Mouse (Mus musculus) embryonic facial prominence, embryonic 11.5 days (tissue): ENCODE data around the gene Col18a1. TPM values are rescaled to one million over a fixed set of nuclear protein-coding genes. Genes with fewer than 3 reads are reported as not detected.

Experiments
- ATAC-seq: fragments of 200-750 bp; cut with Nextera tagmentation; replicated peaks from 2 replicates; pipeline ENCODE4 v1.8.0; 2017; ENCODE audit warnings: low read depth; ENCODE audit not compliant: insufficient number of reproducible peaks, low FRiP score, low TSS enrichment
- DNase-seq: peaks from one replicate; pipeline ENCODE4 v3.0.0-alpha.2; 2015; ENCODE audit warnings: low spot score
- H3K27ac ChIP-seq: fragments of 300-500 bp; sonication (generic); replicated peaks from 2 replicates; pipeline ENCODE4 v1.5.1; 2014; ENCODE audit warnings: mild to moderate bottlenecking, low read depth, low read length, control low read depth
- H3K27me3 ChIP-seq: fragments of 300-500 bp; sonication (generic); 2 replicates; pipeline ENCODE4 v1.6.1; 2014; ENCODE audit warnings: mild to moderate bottlenecking, low read length, moderate library complexity, mixed read lengths; ENCODE audit not compliant: control insufficient read depth, insufficient read depth
- H3K36me3 ChIP-seq: fragments of 300-500 bp; sonication (generic); replicated peaks from 2 replicates; pipeline ENCODE4 v1.6.1; 2014; ENCODE audit warnings: low read depth, mild to moderate bottlenecking, low read length, moderate library complexity, mixed read lengths; ENCODE audit not compliant: control insufficient read depth, insufficient read depth
- H3K4me1 ChIP-seq: fragments of 300-500 bp; sonication (generic); 2 replicates; pipeline ENCODE4 v1.6.1; 2014; ENCODE audit warnings: low read length, mixed read lengths; ENCODE audit not compliant: control insufficient read depth, insufficient read depth
- H3K4me2 ChIP-seq: fragments of 300-500 bp; sonication (generic); 2 replicates; pipeline ENCODE4 v1.6.1; 2014; ENCODE audit warnings: low read depth, mild to moderate bottlenecking, control low read depth, low read length, moderate library complexity
- H3K4me3 ChIP-seq: fragments of 300-500 bp; sonication (generic); 2 replicates; pipeline ENCODE4 v1.5.1; 2014; ENCODE audit warnings: low read depth, low read length, control low read depth
- H3K9ac ChIP-seq: fragments of 300-500 bp; sonication (generic); replicated peaks from 2 replicates; pipeline ENCODE4 v1.6.1; 2014; ENCODE audit warnings: mild to moderate bottlenecking, control low read depth, low read length
- H3K9me3 ChIP-seq: fragments of 300-500 bp; sonication (generic); replicated peaks from 2 replicates; pipeline ENCODE4 v1.6.1; 2016; ENCODE audit warnings: mild to moderate bottlenecking, low read length, inconsistent platforms, mixed read lengths; ENCODE audit not compliant: control insufficient read depth
- WGBS: fragments of 180-500 bp; shearing (Covaris S2); extraction: QIAGEN DNeasy Blood & Tissue Kit; methylation state at CpG from one replicate; pipeline ENCODE4 v1.1.7; 2014; 5-methylcytosine and 5-hydroxymethylcytosine counted together
- polyA plus RNA-seq: library from polyadenylated mRNA; unstranded; fragments of >200 nt; fragmentation: Nextera tagmentation; extraction: Ambion mirVana; gene quantifications from 2 replicates; pipeline ENCODE4 v1.2.1, GENCODE M21; 2014

The Col18a1 gene
- polyA plus RNA-seq, 1 experiment from 2014 or later: 55.5 TPM

- no peak for ATAC-seq
- 60% methylated on average over 7 of the region's 7 CpGs for WGBS
- Histone ChIP-seq H3K4me2 (no peak overlapping the region), H3K9ac (no peak overlapping the region), H3K27ac (no peak overlapping the region), H3K9me3 (no peaks in the 10 kb centered on the region), H3K4me1 (peaks cover 5% of the 10 kb centered on the region; the same call in 1 of the 2 replicates), H3K27me3 (no peaks in the 10 kb centered on the region), H3K4me3 (no peak overlapping the region), H3K36me3 (no peaks in the 10 kb centered on the region)
- no peak for DNase-seq
Observed at GRCm38 (mm10) chr10:77110843-77111242, 55.5 kb downstream of the Col18a1 start.

GRCm38 (mm10) chr10:77110010-77110409 lies 56.3 kb downstream of the Col18a1 start:
- Histone ChIP-seq H3K27ac (no peak overlapping the region), H3K9me3 (no peaks in the 10 kb centered on the region), H3K36me3 (no peaks in the 10 kb centered on the region), H3K27me3 (no peaks in the 10 kb centered on the region), H3K4me3 (no peak overlapping the region), H3K4me2 (no peak overlapping the region), H3K4me1 (peaks cover 5% of the 10 kb centered on the region; the same call in 1 of the 2 replicates), H3K9ac (no peak overlapping the region)
- WGBS: 92% methylated on average over 9 of the region's 9 CpGs
- ATAC-seq: no peak
- DNase-seq: no peak

GRCm38 (mm10) chr10:77108106-77108505 lies 58.2 kb downstream of the Col18a1 start:
- ATAC-seq: no peak
- no peaks in the 10 kb centered on the region for H3K9me3 ChIP-seq
- 74% methylated on average over 3 of the region's 4 CpGs for WGBS

GRCm38 (mm10) chr10:77104327-77104726 lies 62.0 kb downstream of the Col18a1 start:
- ATAC-seq: no peak
- H3K27me3 ChIP-seq: no peaks in the 10 kb centered on the region
- H3K9me3 ChIP-seq: no peaks in the 10 kb centered on the region
- no peak overlapping the region for H3K9ac ChIP-seq
- no peaks in the 10 kb centered on the region for H3K4me1 ChIP-seq
- H3K4me3 ChIP-seq: no peak overlapping the region
- DNase-seq: no peak
- no peak overlapping the region for H3K27ac ChIP-seq
- H3K36me3 ChIP-seq: no peaks in the 10 kb centered on the region
- H3K4me2 ChIP-seq: no peak overlapping the region

More at GRCm38 (mm10) chr10:77108106-77108505, 58.2 kb downstream of the Col18a1 start:
- Histone ChIP-seq H3K36me3 (no peaks in the 10 kb centered on the region), H3K4me1 (no peaks in the 10 kb centered on the region), H3K27ac (no peak overlapping the region), H3K4me3 (no peak overlapping the region), H3K27me3 (no peaks in the 10 kb centered on the region), H3K9ac (no peak overlapping the region), H3K4me2 (no peak overlapping the region)
- DNase-seq: no peak

- no peak for DNase-seq
- WGBS: 49% methylated on average over 8 of the region's 8 CpGs
Observed at GRCm38 (mm10) chr10:77103689-77104088, 62.7 kb downstream of the Col18a1 start.

GRCm38 (mm10) chr10:77099777-77100176 lies 66.6 kb downstream of the Col18a1 start:
- WGBS: 83% methylated on average over 4 of the region's 4 CpGs
- Histone ChIP-seq H3K4me1 (no peaks in the 10 kb centered on the region), H3K27ac (no peak overlapping the region), H3K4me3 (no peak overlapping the region), H3K9me3 (no peaks in the 10 kb centered on the region), H3K27me3 (no peaks in the 10 kb centered on the region), H3K9ac (no peak overlapping the region), H3K36me3 (no peaks in the 10 kb centered on the region), H3K4me2 (no peak overlapping the region)
- DNase-seq: no peak
- ATAC-seq: no peak

More at GRCm38 (mm10) chr10:77103689-77104088, 62.7 kb downstream of the Col18a1 start:
- no peak overlapping the region for H3K4me2 ChIP-seq
- ATAC-seq: no peak
- H3K27me3 ChIP-seq: no peaks in the 10 kb centered on the region
- H3K36me3 ChIP-seq: no peaks in the 10 kb centered on the region
- no peak overlapping the region for H3K27ac ChIP-seq
- H3K9me3 ChIP-seq: no peaks in the 10 kb centered on the region
- no peak overlapping the region for H3K4me3 ChIP-seq
- H3K9ac ChIP-seq: no peak overlapping the region
- no peaks in the 10 kb centered on the region for H3K4me1 ChIP-seq

- no peaks in the 10 kb centered on the region for H3K36me3 ChIP-seq
Observed at GRCm38 (mm10) chr10:77098619-77099018, 67.7 kb downstream of the Col18a1 start.

GRCm38 (mm10) chr10:77097890-77098200 lies 68.5 kb downstream of the Col18a1 start:
- H3K4me1 ChIP-seq: no peaks in the 10 kb centered on the region
- no peak overlapping the region for H3K4me2 ChIP-seq
- no peak overlapping the region for H3K9ac ChIP-seq
- no peaks in the 10 kb centered on the region for H3K27me3 ChIP-seq
- H3K36me3 ChIP-seq: no peaks in the 10 kb centered on the region
- H3K4me3 ChIP-seq: no peak overlapping the region
- 89% methylated on average over 4 of the region's 4 CpGs for WGBS
- no peaks in the 10 kb centered on the region for H3K9me3 ChIP-seq
- DNase-seq: no peak
- no peak overlapping the region for H3K27ac ChIP-seq
- ATAC-seq: no peak

More at GRCm38 (mm10) chr10:77098619-77099018, 67.7 kb downstream of the Col18a1 start:
- Histone ChIP-seq H3K27ac (no peak overlapping the region), H3K9ac (no peak overlapping the region), H3K4me3 (no peak overlapping the region), H3K9me3 (no peaks in the 10 kb centered on the region), H3K27me3 (no peaks in the 10 kb centered on the region), H3K4me1 (no peaks in the 10 kb centered on the region), H3K4me2 (no peak overlapping the region)
- ATAC-seq (no peak), DNase-seq (no peak)
- WGBS: 76% methylated on average over 2 of the region's 2 CpGs
